In the genomic region with DNA sequence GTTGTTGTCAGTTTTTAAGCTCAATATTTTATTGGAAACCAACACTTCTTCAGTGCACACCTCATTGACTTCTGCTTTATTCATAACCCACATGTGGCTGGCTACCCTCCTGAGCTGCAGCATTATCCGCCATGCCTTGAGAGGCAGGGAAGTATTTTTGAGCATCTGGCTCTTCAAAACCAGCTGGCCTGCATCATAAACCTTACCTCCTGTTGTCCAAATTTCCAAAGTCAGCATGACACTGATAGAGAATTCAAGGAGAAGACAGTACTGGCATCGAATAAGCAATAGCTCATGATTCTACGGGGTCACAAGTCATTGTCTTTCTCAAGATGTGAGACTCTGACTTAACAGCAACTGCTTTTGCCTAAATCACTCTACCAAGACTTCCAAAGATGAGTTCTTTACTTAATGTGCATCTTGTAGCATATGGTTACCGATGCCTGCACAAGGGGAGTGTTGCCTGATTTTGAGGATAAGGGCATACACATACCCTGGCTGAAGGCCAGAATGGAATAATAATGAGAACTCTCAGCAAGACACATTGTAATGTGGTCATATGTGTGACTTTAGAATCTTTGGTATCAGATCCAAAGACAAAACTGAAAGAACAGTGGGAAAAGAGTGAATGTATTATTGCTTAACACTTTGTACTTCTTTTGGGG, we compare ENCODE assay signal across 27 mouse cellular contexts.
DNase-seq lines count a peak whose midpoint lies in the region; ATAC-seq and TF ChIP-seq lines count a peak whose summit lies in the region.
"Had no signal": no experiment of that assay in that cellular context is flagged by ENCODE, and none has a peak within 500 bp of the region (broad histone marks: within the 10 kb centered on the region; RNA-seq: fewer than 3 reads in every experiment).

No protein-coding gene starts in this region.

- no peaks in the 10 kb centered on the region for H3K27me3 ChIP-seq in hindbrain, embryonic 15.5 days
- no peaks in the 10 kb centered on the region for H3K27me3 ChIP-seq in hindbrain, embryonic 12.5 days
- H3K27me3 ChIP-seq in neural tube, embryonic 14.5 days (ENCODE audit: control insufficient read depth, insufficient read depth, low read length): no peaks in the 10 kb centered on the region
- H3K27me3 ChIP-seq: CH12.LX; heart, embryonic 13.5 days; intestine, embryonic 15.5 days; limb, embryonic 13.5 days; midbrain, embryonic 15.5 days had no signal

- peak; percentile 59; the same call in 1 of the 2 replicates for ATAC-seq in hindbrain, embryonic 15.5 days (ENCODE audit: low FRiP score, low read depth)
- no peak for ATAC-seq in hindbrain, embryonic 12.5 days (ENCODE audit: low FRiP score)
- ATAC-seq in neural tube, embryonic 14.5 days (ENCODE audit: low read depth): peak; percentile 60; the same call in 1 of the 2 replicates
- ATAC-seq: activated CD4-positive, CD25-positive, alpha-beta regulatory T cell, adult 4 months; forebrain, postnatal 0 days; intestine, embryonic 15.5 days; midbrain, embryonic 15.5 days had no signal

- TF ChIP-seq CTCF in brain, embryonic 14.5 days (IDR thresholded peaks at IDR 0.05; ENCODE audit: borderline replicate concordance, extremely low read depth, insufficient read depth, insufficient read length): no peak

- DNase-seq in cerebellum, postnatal 10 days: peak; percentile 1 to 4
- no peak for DNase-seq in cerebellum, adult 8-10 months
- peak; percentile 42 for DNase-seq in brain, embryonic 14.5 days (ENCODE audit: low read depth)
- no peak for DNase-seq in layer of hippocampus, postnatal 36 days
- DNase-seq: adrenal gland, adult 2 months; adrenal gland, postnatal 36 days; cerebellum, adult 2 months; cerebellum, postnatal 36 days; forebrain, postnatal 0 days; gastrocnemius, postnatal 10 days; heart, postnatal 10 days; kidney, adult 8-10 months; kidney, postnatal 4 days; lung, postnatal 36 days; spleen, adult 18-20 months; thymus, postnatal 14 days had no signal

- TF ChIP-seq POLR2A in brain, embryonic 14.5 days (IDR thresholded peaks at IDR 0.05; ENCODE audit: borderline replicate concordance, extremely low read depth, insufficient read depth, insufficient read length, poor library complexity, severe bottlenecking): no peak

- H3K4me1 ChIP-seq in hindbrain, embryonic 15.5 days (replicated peaks): no peaks in the 10 kb centered on the region
- no peaks in the 10 kb centered on the region for H3K4me1 ChIP-seq in hindbrain, embryonic 12.5 days
- H3K4me1 ChIP-seq in neural tube, embryonic 14.5 days (ENCODE audit: control insufficient read depth, insufficient read depth, low read length): no peaks in the 10 kb centered on the region
- H3K4me1 ChIP-seq: heart, embryonic 13.5 days; intestine, embryonic 15.5 days; limb, embryonic 13.5 days; midbrain, embryonic 15.5 days had no signal

- H3K9me3 ChIP-seq in hindbrain, embryonic 15.5 days: no peaks in the 10 kb centered on the region
- no peaks in the 10 kb centered on the region for H3K9me3 ChIP-seq in hindbrain, embryonic 12.5 days (replicated peaks)
- no peaks in the 10 kb centered on the region for H3K9me3 ChIP-seq in neural tube, embryonic 14.5 days (ENCODE audit: control insufficient read depth, low read length)
- H3K9me3 ChIP-seq: heart, embryonic 13.5 days; intestine, embryonic 15.5 days; limb, embryonic 13.5 days; midbrain, embryonic 15.5 days had no signal

- no peak overlapping the region for H3K9ac ChIP-seq in hindbrain, embryonic 15.5 days
- H3K9ac ChIP-seq in hindbrain, embryonic 12.5 days: no peak overlapping the region
- no peak overlapping the region for H3K9ac ChIP-seq in neural tube, embryonic 14.5 days (replicated peaks; ENCODE audit: low read depth, low read length)
- H3K9ac ChIP-seq: forebrain, postnatal 0 days; heart, embryonic 13.5 days; intestine, embryonic 15.5 days; limb, embryonic 13.5 days; midbrain, embryonic 15.5 days had no signal

- no peak overlapping the region for H3K4me2 ChIP-seq in hindbrain, embryonic 15.5 days
- H3K4me2 ChIP-seq in hindbrain, embryonic 12.5 days (replicated peaks): no peak overlapping the region
- H3K4me2 ChIP-seq in neural tube, embryonic 14.5 days (ENCODE audit: low read depth, low read length): no peak overlapping the region
- H3K4me2 ChIP-seq: heart, embryonic 13.5 days; intestine, embryonic 15.5 days; limb, embryonic 13.5 days; liver, embryonic 11.5 days; midbrain, embryonic 15.5 days had no signal

- WGBS in hindbrain, embryonic 15.5 days: 68% methylated on average over 4 of the region's 4 CpGs
- WGBS in hindbrain, embryonic 12.5 days: 83% methylated on average over 4 of the region's 4 CpGs
- WGBS in neural tube, embryonic 14.5 days: 69% methylated on average over 4 of the region's 4 CpGs

- no peaks in the 10 kb centered on the region for H3K36me3 ChIP-seq in hindbrain, embryonic 15.5 days
- H3K36me3 ChIP-seq in hindbrain, embryonic 12.5 days: no peaks in the 10 kb centered on the region
- no peaks in the 10 kb centered on the region for H3K36me3 ChIP-seq in neural tube, embryonic 14.5 days (ENCODE audit: control insufficient read depth, insufficient read depth, low read length)
- H3K36me3 ChIP-seq: heart, embryonic 13.5 days; intestine, embryonic 15.5 days; limb, embryonic 13.5 days; midbrain, embryonic 15.5 days had no signal

- no peak overlapping the region for H3K27ac ChIP-seq in hindbrain, embryonic 15.5 days (replicated peaks)
- H3K27ac ChIP-seq in hindbrain, embryonic 12.5 days: no peak overlapping the region
- no peak overlapping the region for H3K27ac ChIP-seq in neural tube, embryonic 14.5 days (ENCODE audit: low read depth, low read length)
- H3K27ac ChIP-seq: heart, embryonic 13.5 days; intestine, embryonic 15.5 days; kidney, postnatal 0 days; limb, embryonic 13.5 days; midbrain, embryonic 15.5 days had no signal

- no peak overlapping the region for H3K4me3 ChIP-seq in hindbrain, embryonic 15.5 days
- no peak overlapping the region for H3K4me3 ChIP-seq in hindbrain, embryonic 12.5 days
- no peak overlapping the region for H3K4me3 ChIP-seq in neural tube, embryonic 14.5 days (ENCODE audit: low read depth, low read length)
- H3K4me3 ChIP-seq: heart, embryonic 13.5 days; intestine, embryonic 15.5 days; limb, embryonic 13.5 days; midbrain, embryonic 15.5 days had no signal

Comparison
In these comparisons a context has a peak if more than half of its experiments do, and no peak if none do; other contexts are left out.
1. DNase-seq: peak in cerebellum, postnatal 10 days (2 of 2) and brain, embryonic 14.5 days (single experiment); none in cerebellum, adult 8-10 months (single experiment) and layer of hippocampus, postnatal 36 days (0 of 2).